Mouse (Mus musculus) gastrocnemius, postnatal 36 days (tissue): ENCODE data around the gene Eepd1. TPM values are rescaled to one million over a fixed set of nuclear protein-coding genes. Genes with fewer than 3 reads are reported as not detected.

ENCODE experiments used
- DNase-seq, 2 experiments: peaks; one replicate each; pipeline ENCODE4 v3.0.0; 2022
- intact Hi-C: fragments of 180-260 bp; cut with DNase I; formaldehyde crosslinking; loops from one replicate; pipeline ENCODE4 v1.15.1; 2025
- total RNA-seq, 2 experiments: library from RNA; stranded (reverse); gene quantifications; 2 replicates each; pipeline ENCODE4 v1.2.3; 2021

Eepd1 gene
- total RNA-seq, 2 experiments from 2014 or later, result 78.3 to 94.2 TPM

GRCm38 (mm10) chr9:25570011-25570410 lies 88.7 kb downstream of the Eepd1 start:
- intact Hi-C loops, result no loop called here
- DNase-seq, result no peak

- intact Hi-C loops, result no loop called here
- DNase-seq, result no peak
These were observed 89.1 kb downstream of the Eepd1 start for GRCm38 (mm10) chr9:25570436-25570835.

GRCm38 (mm10) chr9:25571381-25571780 lies 90.0 kb downstream of the Eepd1 start:
- no peak for DNase-seq
- intact Hi-C loops, result no loop called here

- intact Hi-C loops, result no loop called here
- no peak for DNase-seq
These were observed 92.4 kb downstream of the Eepd1 start for GRCm38 (mm10) chr9:25573753-25574152.

GRCm38 (mm10) chr9:25574186-25574585 lies 92.8 kb downstream of the Eepd1 start:
- DNase-seq, result no peak
- intact Hi-C loops, result no loop called here

- DNase-seq, result no peak
These were observed 97.6 kb downstream of the Eepd1 start for GRCm38 (mm10) chr9:25578674-25579596.

GRCm38 (mm10) chr9:25583621-25584020 lies 102.3 kb downstream of the Eepd1 start:
- intact Hi-C loops, result no loop called here
- DNase-seq, result no peak

More at GRCm38 (mm10) chr9:25578674-25579596, 97.6 kb downstream of the Eepd1 start:
- intact Hi-C loops, result no loop called here

- no peak for DNase-seq
- intact Hi-C loops, result no loop called here
These were observed 104.3 kb downstream of the Eepd1 start for GRCm38 (mm10) chr9:25585614-25586013.

- intact Hi-C loops, result no loop called here
- DNase-seq, result no peak
These were observed 107.2 kb downstream of the Eepd1 start for GRCm38 (mm10) chr9:25588581-25588980.

- no peak for DNase-seq
- intact Hi-C loops, result loop anchor here (2.0 to 5.0 kb wide), 4 partner anchors 108 to 433 kb away; partner anchors contain the start of gene Eepd1
These were observed 109.4 kb downstream of the Eepd1 start for GRCm38 (mm10) chr9:25590740-25591139.

- intact Hi-C loops, result loop anchor here (2.0 to 5.0 kb wide), 4 partner anchors 109 to 434 kb away; partner anchors contain the start of gene Eepd1
- peak in 1 of 2 experiments; percentile 19 for DNase-seq
These were observed 110.3 kb downstream of the Eepd1 start for GRCm38 (mm10) chr9:25591390-25592354.

- peak in 1 of 2 experiments; percentile 40 for DNase-seq
- intact Hi-C loops, result loop anchor here (5.0 kb wide), 3 partner anchors 110 to 435 kb away; partner anchors contain the start of gene Eepd1
These were observed 111.1 kb downstream of the Eepd1 start for GRCm38 (mm10) chr9:25592355-25592955.

- intact Hi-C loops, result no loop called here
- DNase-seq, result no peak
These were observed 143.4 kb downstream of the Eepd1 start for GRCm38 (mm10) chr9:25624744-25625143.

GRCm38 (mm10) chr9:25629531-25630099 lies 148.3 kb downstream of the Eepd1 start:
- intact Hi-C loops, result no loop called here
- DNase-seq, result no peak

Other genes starting within 250 kb of the Eepd1 start
- 10 to 100 TPM; 64.4 to 67.1 TPM for gene Sept7, start 229.1 kb upstream of the Eepd1 start, total RNA-seq